Mouse (Mus musculus) stomach, embryonic 14.5 days (tissue): ENCODE measurements at regions not wholly inside any gene's neighbourhood (a gene's known extent, or its start where the extent isn't known, plus 50 kb on each side); places are given as distances from the start of the nearest gene placed in this dataset.

ENCODE experiments used
- ATAC-seq: fragments of 200-750 bp; cut with Nextera tagmentation; 2 replicates; pipeline ENCODE4 v1.8.0; 2017; ENCODE audit warnings: low read depth, moderate TSS enrichment; ENCODE audit not compliant: insufficient number of reproducible peaks, insufficient read depth, low FRiP score
- H3K27ac ChIP-seq: fragments of 300-500 bp; sonication (generic); 2 replicates; pipeline ENCODE4 v1.5.1; 2014; ENCODE audit warnings: mild to moderate bottlenecking, low read length, moderate library complexity, mixed read lengths
- H3K27me3 ChIP-seq: fragments of 300-500 bp; sonication (generic); 2 replicates; pipeline ENCODE4 v1.6.1; 2014; ENCODE audit warnings: low read length, control low read depth, mixed read lengths; ENCODE audit not compliant: control insufficient read depth, insufficient read depth
- H3K36me3 ChIP-seq: fragments of 300-500 bp; sonication (generic); 2 replicates; pipeline ENCODE4 v1.6.1; 2014; ENCODE audit warnings: mild to moderate bottlenecking, control low read depth, low read length, moderate library complexity, mixed read lengths; ENCODE audit not compliant: control insufficient read depth, insufficient read depth
- H3K4me1 ChIP-seq: fragments of 300-500 bp; sonication (generic); 2 replicates; pipeline ENCODE4 v1.6.1; 2014; ENCODE audit warnings: low read length, control low read depth, mixed read lengths; ENCODE audit not compliant: control insufficient read depth, insufficient read depth
- H3K4me2 ChIP-seq: fragments of 300-500 bp; sonication (generic); replicated peaks from 2 replicates; pipeline ENCODE4 v1.6.1; 2014; ENCODE audit warnings: low read depth, low read length, control low read depth
- H3K4me3 ChIP-seq: fragments of 300-500 bp; sonication (generic); 2 replicates; pipeline ENCODE4 v1.5.1; 2014; ENCODE audit warnings: low read depth, low read length, control low read depth
- H3K9ac ChIP-seq: fragments of 300-500 bp; sonication (generic); replicated peaks from 2 replicates; pipeline ENCODE4 v1.6.1; 2014; ENCODE audit warnings: low read depth, mild to moderate bottlenecking, control low read depth, low read length, moderate library complexity, mixed read lengths
- H3K9me3 ChIP-seq: fragments of 300-500 bp; sonication (generic); 2 replicates; pipeline ENCODE4 v1.6.1; 2016; ENCODE audit warnings: low read depth, low read length, control low read depth; ENCODE audit not compliant: control insufficient read depth
- WGBS: fragments of 180-500 bp; shearing (Covaris S2); extraction: QIAGEN DNeasy Blood & Tissue Kit; methylation state at CpG from one replicate; pipeline ENCODE4 v1.1.7; 2014; 5-methylcytosine and 5-hydroxymethylcytosine counted together

GRCm38 (mm10) chr2:61387561-61387960, 190.8 kb upstream of the Tank start:
- no peak overlapping the region for H3K27ac ChIP-seq
- H3K4me2 ChIP-seq: no peak overlapping the region
- no peaks in the 10 kb centered on the region for H3K9me3 ChIP-seq
- H3K27me3 ChIP-seq: no peaks in the 10 kb centered on the region
- no peak for ATAC-seq
- no peak overlapping the region for H3K9ac ChIP-seq
- no peaks in the 10 kb centered on the region for H3K4me1 ChIP-seq
- WGBS: 42% methylated on average over 5 of the region's 5 CpGs
- no peak overlapping the region for H3K4me3 ChIP-seq
- H3K36me3 ChIP-seq: no peaks in the 10 kb centered on the region

GRCm38 (mm10) chr2:61386966-61387365, 191.4 kb upstream of the Tank start:
- Histone ChIP-seq H3K9me3 (no peaks in the 10 kb centered on the region), H3K36me3 (no peaks in the 10 kb centered on the region), H3K27ac (no peak overlapping the region), H3K9ac (no peak overlapping the region), H3K27me3 (no peaks in the 10 kb centered on the region), H3K4me3 (no peak overlapping the region), H3K4me1 (no peaks in the 10 kb centered on the region), H3K4me2 (no peak overlapping the region)
- ATAC-seq: no peak
- WGBS: 75% methylated on average over 5 of the region's 5 CpGs

GRCm38 (mm10) chr2:61384467-61384866, 193.9 kb upstream of the Tank start:
- 57% methylated on average over 6 of the region's 6 CpGs for WGBS
- ATAC-seq: no peak

GRCm38 (mm10) chr2:61383744-61384295, 194.6 kb upstream of the Tank start:
- Histone ChIP-seq H3K27me3 (no peaks in the 10 kb centered on the region), H3K4me2 (no peak overlapping the region), H3K27ac (no peak overlapping the region), H3K9me3 (no peaks in the 10 kb centered on the region), H3K4me3 (no peak overlapping the region), H3K36me3 (no peaks in the 10 kb centered on the region), H3K4me1 (no peaks in the 10 kb centered on the region), H3K9ac (no peak overlapping the region)
- ATAC-seq: no peak
- WGBS: 97% methylated on average over 1 of the region's 1 CpGs

More at GRCm38 (mm10) chr2:61384467-61384866, 193.9 kb upstream of the Tank start:
- Histone ChIP-seq H3K4me3 (no peak overlapping the region), H3K36me3 (no peaks in the 10 kb centered on the region), H3K27ac (no peak overlapping the region), H3K4me2 (no peak overlapping the region), H3K9ac (no peak overlapping the region), H3K4me1 (no peaks in the 10 kb centered on the region), H3K9me3 (no peaks in the 10 kb centered on the region), H3K27me3 (no peaks in the 10 kb centered on the region)

- WGBS: 75% methylated on average over 5 of the region's 5 CpGs
- no peak overlapping the region for H3K27ac ChIP-seq
- H3K4me1 ChIP-seq: no peaks in the 10 kb centered on the region
- H3K4me2 ChIP-seq: no peak overlapping the region
- ATAC-seq: no peak
- H3K9ac ChIP-seq: no peak overlapping the region
- H3K9me3 ChIP-seq: no peaks in the 10 kb centered on the region
- H3K36me3 ChIP-seq: no peaks in the 10 kb centered on the region
- H3K27me3 ChIP-seq: no peaks in the 10 kb centered on the region
- no peak overlapping the region for H3K4me3 ChIP-seq
Observed at GRCm38 (mm10) chr2:61379076-61379475, 199.3 kb upstream of the Tank start.

- Histone ChIP-seq H3K27me3 (no peaks in the 10 kb centered on the region), H3K4me2 (no peak overlapping the region), H3K27ac (no peak overlapping the region), H3K4me3 (no peak overlapping the region), H3K9ac (no peak overlapping the region), H3K4me1 (no peaks in the 10 kb centered on the region), H3K36me3 (no peaks in the 10 kb centered on the region), H3K9me3 (no peaks in the 10 kb centered on the region)
- 80% methylated on average over 5 of the region's 5 CpGs for WGBS
- ATAC-seq: no peak
Observed at GRCm38 (mm10) chr2:61378297-61378696, 200.1 kb upstream of the Tank start.

GRCm38 (mm10) chr2:61377756-61378155, 200.6 kb upstream of the Tank start:
- Histone ChIP-seq H3K27me3 (no peaks in the 10 kb centered on the region), H3K9ac (no peak overlapping the region), H3K4me3 (no peak overlapping the region), H3K27ac (no peak overlapping the region), H3K4me2 (no peak overlapping the region), H3K9me3 (no peaks in the 10 kb centered on the region), H3K4me1 (no peaks in the 10 kb centered on the region), H3K36me3 (no peaks in the 10 kb centered on the region)
- WGBS: 82% methylated on average over 8 of the region's 8 CpGs
- ATAC-seq: no peak

GRCm38 (mm10) chr2:61362606-61363005, 215.8 kb upstream of the Tank start:
- Histone ChIP-seq H3K27ac (no peak overlapping the region), H3K9me3 (no peaks in the 10 kb centered on the region), H3K9ac (no peak overlapping the region), H3K4me3 (no peak overlapping the region), H3K36me3 (no peaks in the 10 kb centered on the region), H3K4me2 (no peak overlapping the region), H3K4me1 (no peaks in the 10 kb centered on the region), H3K27me3 (no peaks in the 10 kb centered on the region)
- WGBS: 70% methylated on average over 4 of the region's 4 CpGs
- no peak for ATAC-seq

GRCm38 (mm10) chr2:61361394-61361793, 217.0 kb upstream of the Tank start:
- Histone ChIP-seq H3K27me3 (no peaks in the 10 kb centered on the region), H3K4me2 (no peak overlapping the region), H3K4me1 (no peaks in the 10 kb centered on the region), H3K9me3 (no peaks in the 10 kb centered on the region), H3K27ac (no peak overlapping the region), H3K4me3 (no peak overlapping the region), H3K36me3 (no peaks in the 10 kb centered on the region), H3K9ac (no peak overlapping the region)
- WGBS: 80% methylated on average over 2 of the region's 2 CpGs
- no peak for ATAC-seq
